Mouse (Mus musculus): Measurements from ENCODE around the gene Gm3045. TPM values are rescaled to one million over a fixed set of nuclear protein-coding genes. Genes with fewer than 3 reads are reported as not detected.

Gm3045 gene
- polyA plus RNA-seq, 1 experiment from 2014 or later = 0.10 TPM

GRCm38 (mm10) chr13:56418685-56419483 is 7.5 kb upstream of the Gm3045 start:
- WGBS = 35% methylated on average over 13 of the region's 13 CpGs
- no peak overlapping the region for H3K4me2 ChIP-seq
- no peaks in the 10 kb centered on the region for H3K36me3 ChIP-seq
- H3K9me3 ChIP-seq = no peaks in the 10 kb centered on the region
- H3K9ac ChIP-seq = no peak overlapping the region
- no peak for ATAC-seq (ENCODE audit: insufficient number of reproducible peaks, low FRiP score, low TSS enrichment, low read depth)
- peaks cover 23% of the 10 kb centered on the region for H3K4me1 ChIP-seq
- no peaks in the 10 kb centered on the region for H3K27me3 ChIP-seq
- H3K4me3 ChIP-seq = no peak overlapping the region
- no peak overlapping the region for H3K27ac ChIP-seq

DNA sequence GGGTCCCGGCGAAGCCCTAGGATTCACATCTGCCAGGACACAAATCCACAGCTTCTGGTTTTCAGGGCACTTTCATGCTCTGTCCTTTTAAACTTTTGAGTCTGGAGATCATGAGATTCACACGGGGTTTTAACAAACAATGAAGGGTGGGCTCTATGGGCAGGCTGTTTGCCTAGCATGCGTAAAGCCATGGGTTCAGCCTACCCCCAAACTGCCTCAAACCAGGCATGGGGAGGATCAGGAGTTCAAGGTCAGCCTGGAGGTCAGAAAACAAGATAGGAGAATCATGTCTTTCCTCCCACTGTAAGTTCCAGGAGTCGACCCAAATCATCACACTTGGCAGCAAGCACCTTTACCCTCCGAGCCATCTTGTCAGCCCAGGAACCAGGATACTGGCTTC is 6.9 kb upstream of the Gm3045 start:
- Histone ChIP-seq H3K27me3 (no peaks in the 10 kb centered on the region), H3K4me2 (no peak overlapping the region)
- WGBS = 69% methylated on average over 6 of the region's 6 CpGs

GRCm38 (mm10) chr13:56422072-56422723 is 4.2 kb upstream of the Gm3045 start:
- ATAC-seq (ENCODE audit: insufficient number of reproducible peaks, low FRiP score, low TSS enrichment, low read depth) = no peak
- peak overlapping the region; percentile 28; the same call in 1 of the 2 replicates for H3K4me2 ChIP-seq
- peaks cover 23% of the 10 kb centered on the region for H3K4me1 ChIP-seq
- 0 out of 2 replicates have a peak overlapping the region, but pooled peaks have one; percentile 2 for H3K4me3 ChIP-seq
- H3K9ac ChIP-seq = no peak overlapping the region
- 9% methylated on average over 16 of the region's 16 CpGs for WGBS
- no peaks in the 10 kb centered on the region for H3K9me3 ChIP-seq
- no peaks in the 10 kb centered on the region for H3K36me3 ChIP-seq
- H3K27ac ChIP-seq = peak overlapping the region; percentile 61; the same call in 1 of the 2 replicates
- H3K27me3 ChIP-seq = no peaks in the 10 kb centered on the region

More for the DNA sequence above, 6.9 kb upstream of the Gm3045 start:
- Histone ChIP-seq H3K9ac (no peak overlapping the region), H3K9me3 (no peaks in the 10 kb centered on the region), H3K4me1 (peaks cover 23% of the 10 kb centered on the region), H3K27ac (no peak overlapping the region), H3K36me3 (no peaks in the 10 kb centered on the region), H3K4me3 (no peak overlapping the region)
- no peak for ATAC-seq (ENCODE audit: insufficient number of reproducible peaks, low FRiP score, low TSS enrichment, low read depth)

GRCm38 (mm10) chr13:56425931-56426330 is 463 bp upstream of the Gm3045 start:
- H3K27me3 ChIP-seq = 0 out of 2 replicates have a peak, but pooled peaks cover 2% of the 10 kb centered on the region
- H3K9me3 ChIP-seq = no peaks in the 10 kb centered on the region
- H3K9ac ChIP-seq = no peak overlapping the region
- H3K4me2 ChIP-seq = no peak overlapping the region
- H3K4me3 ChIP-seq = no peak overlapping the region
- peaks cover 38% of the 10 kb centered on the region for H3K4me1 ChIP-seq
- WGBS = 77% methylated on average over 7 of the region's 7 CpGs
- H3K27ac ChIP-seq = no peak overlapping the region
- no peaks in the 10 kb centered on the region for H3K36me3 ChIP-seq
- ATAC-seq (ENCODE audit: insufficient number of reproducible peaks, low FRiP score, low TSS enrichment, low read depth) = no peak

DNA sequence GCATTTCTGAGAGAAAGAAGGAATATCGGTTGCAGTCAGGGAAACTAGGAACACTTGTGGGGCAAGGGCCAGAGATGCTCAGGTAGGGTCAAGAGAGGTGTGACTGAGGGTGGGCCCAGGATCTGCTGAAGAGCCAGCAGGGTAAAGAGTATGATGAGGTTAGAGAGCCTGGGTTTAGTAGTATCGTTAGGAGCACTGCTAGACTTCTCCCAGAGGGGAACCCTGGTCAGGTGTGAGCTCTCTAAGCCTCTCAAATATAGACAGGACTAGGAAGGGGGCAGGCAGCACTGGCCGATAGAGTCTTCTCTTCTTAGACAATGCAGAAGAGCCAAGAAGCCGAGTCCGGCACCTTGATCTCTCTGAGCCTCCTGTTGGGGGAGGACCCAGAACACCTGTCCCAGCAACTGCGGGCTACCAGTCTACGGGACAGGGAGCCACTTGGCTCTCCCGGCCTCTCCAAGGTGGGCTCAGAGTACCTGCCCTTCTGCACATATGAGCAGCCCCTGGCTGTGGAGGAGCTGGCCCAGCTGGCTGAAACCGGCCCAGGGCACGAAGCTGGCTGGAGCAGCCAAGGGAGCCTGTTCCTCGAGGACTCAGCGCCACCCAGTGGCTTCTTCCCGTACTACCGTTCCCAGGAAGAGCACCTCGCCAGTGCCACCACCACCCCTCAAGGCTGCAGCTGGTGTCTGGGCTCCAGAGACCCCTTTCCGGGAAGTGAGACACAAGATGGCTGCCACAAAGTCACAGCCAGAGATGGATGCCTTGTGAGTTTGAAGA is 2.5 kb downstream of the Gm3045 start:
- Histone ChIP-seq H3K27me3 (peaks cover 6% of the 10 kb centered on the region), H3K4me3 (no peak overlapping the region), H3K9me3 (no peaks in the 10 kb centered on the region), H3K36me3 (no peaks in the 10 kb centered on the region), H3K4me1 (peaks cover 29% of the 10 kb centered on the region), H3K27ac (no peak overlapping the region), H3K9ac (no peak overlapping the region), H3K4me2 (no peak overlapping the region)
- ATAC-seq (ENCODE audit: insufficient number of reproducible peaks, low FRiP score, low TSS enrichment, low read depth) = peak; percentile 42; the same call in 1 of the 2 replicates
- WGBS = 26% methylated on average over 16 of the region's 16 CpGs

DNA sequence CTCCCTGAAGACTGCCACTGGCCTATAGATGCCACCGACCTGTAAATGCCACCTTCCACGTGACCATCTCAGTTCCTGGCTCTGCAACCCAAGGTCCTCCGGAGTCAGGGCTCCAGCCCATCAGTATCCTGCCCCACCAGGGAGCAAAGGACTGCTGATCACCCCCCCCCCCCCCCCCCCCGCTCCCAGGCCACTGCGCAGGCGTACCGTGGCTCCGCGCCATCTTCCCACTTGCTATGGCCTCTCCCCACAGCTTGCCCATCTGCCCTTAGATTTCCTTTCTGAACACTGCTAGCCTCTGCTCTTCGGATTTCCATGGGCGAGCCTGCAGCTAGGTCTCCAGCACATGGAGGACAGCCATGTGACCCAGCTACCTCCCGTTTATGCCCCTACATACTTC is 6.1 kb downstream of the Gm3045 start:
- H3K27ac ChIP-seq = no peak overlapping the region
- peaks cover 40% of the 10 kb centered on the region for H3K4me1 ChIP-seq
- H3K4me2 ChIP-seq = no peak overlapping the region
- H3K27me3 ChIP-seq = peaks cover 22% of the 10 kb centered on the region
- H3K9me3 ChIP-seq = no peaks in the 10 kb centered on the region
- ATAC-seq (ENCODE audit: insufficient number of reproducible peaks, low FRiP score, low TSS enrichment, low read depth) = no peak
- no peaks in the 10 kb centered on the region for H3K36me3 ChIP-seq
- H3K9ac ChIP-seq = no peak overlapping the region
- 81% methylated on average over 7 of the region's 12 CpGs for WGBS
- no peak overlapping the region for H3K4me3 ChIP-seq

DNA sequence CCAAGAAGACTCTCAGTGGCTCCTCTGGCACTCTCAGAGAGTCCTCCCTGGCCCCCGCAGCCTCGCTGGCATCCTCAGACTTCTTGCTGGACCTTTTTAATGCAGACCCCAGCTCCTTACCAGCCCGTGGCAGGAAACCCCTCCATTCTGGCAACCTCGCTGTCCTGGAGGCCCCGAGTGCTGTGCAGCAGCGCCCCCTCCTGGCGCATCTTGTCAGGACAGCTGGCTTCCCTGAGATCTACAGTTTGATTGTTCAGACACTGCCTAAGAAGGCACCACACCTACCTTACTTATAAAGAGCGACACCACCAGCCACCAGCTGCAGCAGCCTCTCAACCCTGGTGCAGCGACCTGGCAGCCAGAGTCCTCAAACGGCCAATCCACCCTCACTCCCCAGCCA is 7.1 kb downstream of the Gm3045 start:
- Histone ChIP-seq H3K4me3 (no peak overlapping the region), H3K4me2 (no peak overlapping the region), H3K4me1 (peaks cover 46% of the 10 kb centered on the region), H3K36me3 (no peaks in the 10 kb centered on the region), H3K27ac (no peak overlapping the region), H3K9ac (no peak overlapping the region), H3K27me3 (peaks cover 32% of the 10 kb centered on the region), H3K9me3 (no peaks in the 10 kb centered on the region)
- ATAC-seq (ENCODE audit: insufficient number of reproducible peaks, low FRiP score, low TSS enrichment, low read depth) = no peak
- WGBS = 15% methylated on average over 10 of the region's 10 CpGs

DNA sequence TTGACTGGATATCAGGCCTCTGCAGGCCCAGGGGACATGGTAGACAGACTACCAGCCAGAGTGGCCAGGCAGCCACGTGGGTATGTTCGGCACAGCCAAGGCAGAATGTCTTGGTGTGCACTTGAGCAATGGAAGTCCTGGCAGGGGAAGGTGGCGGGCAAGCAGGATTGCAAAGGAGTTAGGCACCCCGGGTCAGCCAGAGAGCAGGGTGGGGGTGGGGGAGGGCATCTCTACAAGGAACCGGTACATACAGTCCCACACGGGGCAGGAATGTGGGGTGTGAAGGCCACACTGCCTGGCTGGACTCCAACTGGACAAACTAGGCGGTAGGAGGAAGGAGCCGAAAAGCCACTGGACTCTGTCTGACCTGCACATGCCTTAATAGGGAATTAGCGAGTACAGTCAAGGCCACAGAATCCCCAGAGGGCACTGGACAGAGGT is 7.9 kb downstream of the Gm3045 start:
- Histone ChIP-seq H3K9me3 (no peaks in the 10 kb centered on the region), H3K27ac (no peak overlapping the region), H3K4me3 (no peak overlapping the region), H3K4me2 (no peak overlapping the region), H3K4me1 (peaks cover 45% of the 10 kb centered on the region), H3K27me3 (peaks cover 38% of the 10 kb centered on the region), H3K36me3 (no peaks in the 10 kb centered on the region), H3K9ac (no peak overlapping the region)
- 82% methylated on average over 9 of the region's 9 CpGs for WGBS
- ATAC-seq (ENCODE audit: insufficient number of reproducible peaks, low FRiP score, low TSS enrichment, low read depth) = no peak

DNA sequence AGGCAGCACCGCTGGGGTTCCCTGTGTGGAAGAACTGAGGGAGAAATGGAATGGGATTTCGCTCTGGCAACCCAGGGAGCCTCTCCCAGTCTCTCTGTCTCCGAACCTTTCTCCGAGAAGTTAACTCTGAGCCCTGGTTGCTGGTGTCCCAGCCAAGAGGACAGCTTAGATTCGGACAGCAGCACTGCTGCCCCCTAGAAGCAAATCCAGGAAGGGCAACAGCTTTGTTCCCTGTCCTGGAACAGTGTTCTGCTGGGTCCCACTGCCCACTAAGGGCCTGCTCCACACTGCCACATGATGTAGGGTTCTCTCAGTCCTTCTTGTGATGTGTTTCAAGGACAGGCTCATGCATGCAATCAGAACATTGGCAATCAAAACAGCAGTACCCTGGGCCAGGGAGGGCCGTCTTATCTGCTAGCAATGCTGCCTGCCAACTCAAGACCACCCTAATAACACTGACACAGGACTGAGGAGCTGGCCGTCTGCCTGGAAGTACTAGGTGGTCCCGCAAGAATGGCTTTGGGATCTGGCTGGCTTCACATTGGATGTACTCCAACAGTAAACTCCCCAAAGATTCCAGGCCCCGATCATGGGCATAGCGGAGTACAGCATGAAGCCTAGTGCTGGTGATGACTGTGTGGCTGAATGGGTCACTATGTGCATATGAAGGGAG is 9.4 kb downstream of the Gm3045 start:
- Histone ChIP-seq H3K9ac (no peak overlapping the region), H3K27ac (no peak overlapping the region), H3K4me3 (no peak overlapping the region), H3K36me3 (no peaks in the 10 kb centered on the region), H3K4me1 (peaks cover 36% of the 10 kb centered on the region), H3K9me3 (no peaks in the 10 kb centered on the region), H3K27me3 (peaks cover 52% of the 10 kb centered on the region), H3K4me2 (no peak overlapping the region)
- no peak for ATAC-seq (ENCODE audit: insufficient number of reproducible peaks, low FRiP score, low TSS enrichment, low read depth)
- 55% methylated on average over 10 of the region's 10 CpGs for WGBS

- Histone ChIP-seq H3K4me3 (peak within 1 kb of the TSS; percentile 43), H3K36me3 (no peaks in the 10 kb centered on the region), H3K9ac (0 out of 2 replicates have a peak within 1 kb of the TSS, but pooled peaks have one; percentile 17), H3K27me3 (peaks cover 54% of the 10 kb centered on the region), H3K4me2 (peak within 1 kb of the TSS; percentile 89), H3K4me1 (peaks cover 29% of the 10 kb centered on the region), H3K27ac (no peak within 1 kb of the TSS), H3K9me3 (no peaks in the 10 kb centered on the region)
- 2% methylated on average over 51 of the region's 51 CpGs for WGBS
- no peak for ATAC-seq (ENCODE audit: insufficient number of reproducible peaks, low FRiP score, low TSS enrichment, low read depth)
These were observed 12.0 kb downstream of the Gm3045 start, which contains the start of gene Slc25a48 for GRCm38 (mm10) chr13:56438211-56439075. Gene Slc25a48 (plus strand): TSS chr13:56438355.
